Mouse (Mus musculus) forelimb bud, embryonic 11.5 days (tissue): ENCODE results near the gene Gm10974.
A peak's percentile ranks its signal among the peaks of the same experiment; 100 is the strongest.

Experiments used
- DNase-seq: peaks from one replicate; pipeline ENCODE4 v3.0.0-alpha.2; 2012; ENCODE audit warnings: low read depth, low spot score

Gene Gm10974

GRCm38 (mm10) chr7:66365904-66366303 lies at the start of gene Gm10974:
Gene Gm10974 (plus strand): TSS chr7:66365905.
- no peak for DNase-seq

- no peak for DNase-seq
Observed at GRCm38 (mm10) chr7:66318147-66318546, 47.6 kb upstream of the Gm10974 start.

GRCm38 (mm10) chr7:66320996-66321395 lies 44.7 kb upstream of the Gm10974 start:
- peak; percentile 30 for DNase-seq

- DNase-seq, result no peak
Observed at GRCm38 (mm10) chr7:66323252-66324015, 42.3 kb upstream of the Gm10974 start.

GRCm38 (mm10) chr7:66325419-66326053 lies 40.2 kb upstream of the Gm10974 start:
- DNase-seq, result no peak

- no peak for DNase-seq
Observed at GRCm38 (mm10) chr7:66327516-66327915, 38.2 kb upstream of the Gm10974 start.

- no peak for DNase-seq
Observed at GRCm38 (mm10) chr7:66330610-66331009, 35.1 kb upstream of the Gm10974 start.

- no peak for DNase-seq
Observed at GRCm38 (mm10) chr7:66332340-66332739, 33.4 kb upstream of the Gm10974 start.

- DNase-seq, result no peak
Observed at GRCm38 (mm10) chr7:66333906-66334500, 31.7 kb upstream of the Gm10974 start.

- no peak for DNase-seq
Observed at GRCm38 (mm10) chr7:66336955-66337354, 28.8 kb upstream of the Gm10974 start.

- no peak for DNase-seq
Observed at GRCm38 (mm10) chr7:66339625-66340024, 26.1 kb upstream of the Gm10974 start.

- no peak for DNase-seq
Observed at GRCm38 (mm10) chr7:66340044-66340443, 25.7 kb upstream of the Gm10974 start.

- peak; percentile 24 for DNase-seq
Observed at GRCm38 (mm10) chr7:66342323-66342722, 23.4 kb upstream of the Gm10974 start.

- DNase-seq, result no peak
Observed at GRCm38 (mm10) chr7:66342831-66343230, 22.9 kb upstream of the Gm10974 start.

- DNase-seq, result no peak
Observed at GRCm38 (mm10) chr7:66343307-66343706, 22.4 kb upstream of the Gm10974 start.

GRCm38 (mm10) chr7:66346959-66347663 lies 18.6 kb upstream of the Gm10974 start:
- no peak for DNase-seq

GRCm38 (mm10) chr7:66348588-66348987 lies 17.1 kb upstream of the Gm10974 start:
- no peak for DNase-seq

- DNase-seq, result no peak
Observed at GRCm38 (mm10) chr7:66349670-66350069, 16.0 kb upstream of the Gm10974 start.

- no peak for DNase-seq
Observed at GRCm38 (mm10) chr7:66351074-66351473, 14.6 kb upstream of the Gm10974 start.

GRCm38 (mm10) chr7:66354911-66355310 lies 10.8 kb upstream of the Gm10974 start:
- DNase-seq, result no peak

GRCm38 (mm10) chr7:66355791-66356522 lies 9.7 kb upstream of the Gm10974 start:
- no peak for DNase-seq
